8 mouse cellular contexts compared by ENCODE assay signal in genomic region chr3:85970742-85971598, GRCm38 (mm10). TPM values are rescaled to one million over a fixed set of nuclear protein-coding genes. Genes with fewer than 3 reads are reported as not detected.
DNase-seq lines count a peak whose midpoint lies in the region; ATAC-seq lines count a peak whose summit lies in the region.

TSS of gene Sh3d19 (plus strand) at chr3:85971109.

- H3K27ac ChIP-seq in hindbrain, embryonic 13.5 days = peak within 1 kb of the TSS; percentile 80

- no peaks in the 10 kb centered on the region for H3K9me3 ChIP-seq in hindbrain, embryonic 13.5 days

- no peaks in the 10 kb centered on the region for H3K36me3 ChIP-seq in hindbrain, embryonic 13.5 days

- peak; percentile 91 for ATAC-seq in hindbrain, embryonic 13.5 days (ENCODE audit: low FRiP score)
- ATAC-seq in CD4-positive, CD25-positive, alpha-beta regulatory T cell, adult 4 months = no peak

- peak; percentile 73 to 76 for DNase-seq in adrenal gland, adult 18-20 months (ENCODE audit: low spot score in 2 of 2)
- peak; percentile 46 to 60 for DNase-seq in cerebellum, postnatal 4 days (ENCODE audit: low spot score in 2 of 2)
- peak; percentile 76 for DNase-seq in gastrocnemius, adult 18-20 months (ENCODE audit: low spot score)
- peak; percentile 65 to 74 for DNase-seq in layer of hippocampus, postnatal 36 days
- DNase-seq in lung, postnatal 10 days = peak; percentile 95
- DNase-seq in retina, postnatal 1 day = peak; percentile 72

- H3K9ac ChIP-seq in hindbrain, embryonic 13.5 days = peak within 1 kb of the TSS; percentile 89

- H3K27me3 ChIP-seq in hindbrain, embryonic 13.5 days = no peaks in the 10 kb centered on the region

- H3K4me2 ChIP-seq in hindbrain, embryonic 13.5 days = peak within 1 kb of the TSS; percentile 84

- peak within 1 kb of the TSS; percentile 77 for H3K4me3 ChIP-seq in hindbrain, embryonic 13.5 days

- H3K4me1 ChIP-seq in hindbrain, embryonic 13.5 days (replicated peaks) = peaks cover 14% of the 10 kb centered on the region

- under 1% methylated on average over 54 of the region's 73 CpGs for WGBS in hindbrain, embryonic 13.5 days

RNA-seq across cellular contexts. Expression of gene Sh3d19, which starts in this region (rescaled TPM):
- total RNA-seq in adrenal gland, adult 18-20 months (2021) = 10 to 100 TPM; 10.6 to 16.6 TPM
- 1 to 10 TPM; 8.0 to 9.2 TPM for total RNA-seq in gastrocnemius, adult 18-20 months (2021)
- polyA plus RNA-seq in hindbrain, embryonic 13.5 days (2015; fragmentation: Nextera tagmentation; extraction: Ambion mirVana) = 11.2 and 11.4 TPM in 2 replicates
- total RNA-seq in layer of hippocampus, postnatal 36 days (2021) = 10 to 100 TPM; 23.4 to 26.4 TPM
- 1 to 10 TPM; 1.0 to 2.0 TPM for polyA plus RNA-seq in CD4-positive, CD25-positive, alpha-beta regulatory T cell, adult 4 months (2017; shearing (Covaris generic))
